Mouse (Mus musculus) midbrain, postnatal 0 days (tissue): ENCODE measurements around the gene Ddit4. TPM values are rescaled to one million over a fixed set of nuclear protein-coding genes. Genes with fewer than 3 reads are reported as not detected.
A peak's percentile ranks its signal among the peaks of the same experiment; 100 is the strongest.

Source experiments
- ATAC-seq: fragments of 200-750 bp; cut with Nextera tagmentation; 2 replicates; pipeline ENCODE4 v1.8.0; 2017; ENCODE audit warnings: moderate number of reproducible peaks, mild to moderate bottlenecking, moderate TSS enrichment, moderate library complexity; ENCODE audit not compliant: low FRiP score
- DNase-seq: peaks from one replicate; pipeline ENCODE4 v3.0.0-alpha.2; 2015; ENCODE audit warnings: low spot score
- H3K27ac ChIP-seq: fragments of 300-500 bp; sonication (generic); 2 replicates; pipeline ENCODE4 v1.5.1; 2014; ENCODE audit warnings: low read depth, mild to moderate bottlenecking, low read length, mixed read lengths
- H3K27me3 ChIP-seq: fragments of 300-500 bp; sonication (generic); 2 replicates; pipeline ENCODE4 v1.6.1; 2014; ENCODE audit warnings: low read length, control low read depth, mixed read lengths; ENCODE audit not compliant: insufficient read depth
- H3K36me3 ChIP-seq: fragments of 300-500 bp; sonication (generic); 2 replicates; pipeline ENCODE4 v1.6.1; 2014; ENCODE audit warnings: low read length, control low read depth, mixed read lengths; ENCODE audit not compliant: insufficient read depth
- H3K4me1 ChIP-seq: fragments of 300-500 bp; sonication (generic); 2 replicates; pipeline ENCODE4 v1.6.1; 2014; ENCODE audit warnings: mild to moderate bottlenecking, control low read depth, antibody characterized with exemption, low read length, mixed read lengths; ENCODE audit not compliant: insufficient read depth
- H3K4me2 ChIP-seq: fragments of 300-500 bp; sonication (generic); 2 replicates; pipeline ENCODE4 v1.6.1; 2014; ENCODE audit warnings: low read depth, mild to moderate bottlenecking, low read length, mixed read lengths; ENCODE audit not compliant: poor library complexity, severe bottlenecking
- H3K4me3 ChIP-seq: fragments of 300-500 bp; sonication (generic); 2 replicates; pipeline ENCODE4 v1.5.1; 2014; ENCODE audit warnings: low read depth, mild to moderate bottlenecking, low read length, moderate library complexity
- H3K9ac ChIP-seq: fragments of 300-500 bp; sonication (generic); replicated peaks from 2 replicates; pipeline ENCODE4 v1.6.1; 2014; ENCODE audit warnings: mild to moderate bottlenecking, low read length, moderate library complexity, mixed read lengths; ENCODE audit not compliant: poor library complexity, severe bottlenecking
- H3K9me3 ChIP-seq: fragments of 300-500 bp; sonication (generic); 2 replicates; pipeline ENCODE4 v1.6.1; 2016; ENCODE audit warnings: low read length, control low read depth
- CTCF ChIP-seq: IDR thresholded peaks from 2 replicates; pipeline ENCODE4 v1.5.1; 2016; ENCODE audit warnings: antibody characterized with exemption, mild to moderate bottlenecking
- WGBS: fragments of 180-500 bp; shearing (Covaris S2); extraction: QIAGEN DNeasy Blood & Tissue Kit; methylation state at CpG from one replicate; pipeline ENCODE4 v1.1.7; 2014; 5-methylcytosine and 5-hydroxymethylcytosine counted together
- polyA plus RNA-seq: library from polyadenylated mRNA; unstranded; fragments of >200 nt; fragmentation: Nextera tagmentation; extraction: Ambion mirVana; gene quantifications from 2 replicates; pipeline ENCODE4 v1.2.1, GENCODE M21; 2015
- total RNA-seq: library from RNA; depleted of rRNA; stranded (reverse); fragments of >200 nt; gene quantifications from 2 replicates; pipeline ENCODE4 v1.2.3, GENCODE M21; 2014

Ddit4 gene
- total and polyA plus RNA-seq, 2 experiments from 2014 or later = 43.4 to 57.5 TPM

- WGBS = 29% methylated on average over 6 of the region's 6 CpGs
- ATAC-seq = no peak
- no peak for DNase-seq
Measured at GRCm38 (mm10) chr10:59970450-59971062, 18.9 kb upstream of the Ddit4 start.

GRCm38 (mm10) chr10:59969821-59970449 lies 18.3 kb upstream of the Ddit4 start:
- ATAC-seq (peak; percentile 74), DNase-seq (peak; percentile 88)
- peak overlapping the region; percentile 92 for H3K9ac ChIP-seq
- peak overlapping the region; percentile 97 for H3K27ac ChIP-seq
- H3K9me3 ChIP-seq = no peaks in the 10 kb centered on the region
- no peak for TF ChIP-seq CTCF
- peak overlapping the region; percentile 57 for H3K4me3 ChIP-seq
- H3K4me2 ChIP-seq = peak overlapping the region; percentile 77
- no peaks in the 10 kb centered on the region for H3K27me3 ChIP-seq
- 1% methylated on average over 25 of the region's 25 CpGs for WGBS
- H3K36me3 ChIP-seq = no peaks in the 10 kb centered on the region
- peaks cover 8% of the 10 kb centered on the region; the same call in 1 of the 2 replicates for H3K4me1 ChIP-seq

More at GRCm38 (mm10) chr10:59970450-59971062, 18.9 kb upstream of the Ddit4 start:
- H3K9ac ChIP-seq = peak overlapping the region; percentile 92
- TF ChIP-seq CTCF = no peak
- no peaks in the 10 kb centered on the region for H3K27me3 ChIP-seq
- H3K36me3 ChIP-seq = no peaks in the 10 kb centered on the region
- H3K4me2 ChIP-seq = peak overlapping the region; percentile 77
- H3K4me3 ChIP-seq = peak overlapping the region; percentile 57; the same call in 1 of the 2 replicates
- H3K9me3 ChIP-seq = no peaks in the 10 kb centered on the region
- peak overlapping the region; percentile 97 for H3K27ac ChIP-seq
- 0 out of 2 replicates have a peak, but pooled peaks cover 6% of the 10 kb centered on the region for H3K4me1 ChIP-seq

- H3K4me2 ChIP-seq = no peak overlapping the region
- TF ChIP-seq CTCF = no peak
- H3K9ac ChIP-seq = no peak overlapping the region
- H3K27ac ChIP-seq = 0 out of 2 replicates have a peak overlapping the region, but pooled peaks have one; percentile 7
- ATAC-seq (no peak), DNase-seq (no peak)
- WGBS = 82% methylated on average over 6 of the region's 6 CpGs
- H3K9me3 ChIP-seq = no peaks in the 10 kb centered on the region
- H3K27me3 ChIP-seq = no peaks in the 10 kb centered on the region
- no peak overlapping the region for H3K4me3 ChIP-seq
- H3K4me1 ChIP-seq = peaks cover 7% of the 10 kb centered on the region; the same call in 1 of the 2 replicates
- H3K36me3 ChIP-seq = no peaks in the 10 kb centered on the region
Measured at GRCm38 (mm10) chr10:59967309-59967942, 15.8 kb upstream of the Ddit4 start.

- H3K4me3 ChIP-seq = no peak overlapping the region
- H3K27me3 ChIP-seq = no peaks in the 10 kb centered on the region
- 93% methylated on average over 6 of the region's 6 CpGs for WGBS
- H3K4me2 ChIP-seq = no peak overlapping the region
- no peaks in the 10 kb centered on the region for H3K36me3 ChIP-seq
- no peaks in the 10 kb centered on the region for H3K9me3 ChIP-seq
- H3K27ac ChIP-seq = no peak overlapping the region
- peaks cover 7% of the 10 kb centered on the region; the same call in 1 of the 2 replicates for H3K4me1 ChIP-seq
- DNase-seq = no peak
- H3K9ac ChIP-seq = no peak overlapping the region
- peak; percentile 36 for TF ChIP-seq CTCF
- ATAC-seq = no peak
Measured at GRCm38 (mm10) chr10:59966743-59967142, 15.1 kb upstream of the Ddit4 start.

- ATAC-seq (no peak), DNase-seq (no peak)
- H3K27me3 ChIP-seq = no peaks in the 10 kb centered on the region
- H3K27ac ChIP-seq = peak overlapping the region; percentile 12; the same call in 1 of the 2 replicates
- no peak for TF ChIP-seq CTCF
- peaks cover 7% of the 10 kb centered on the region; the same call in 1 of the 2 replicates for H3K4me1 ChIP-seq
- no peaks in the 10 kb centered on the region for H3K9me3 ChIP-seq
- no peaks in the 10 kb centered on the region for H3K36me3 ChIP-seq
- H3K9ac ChIP-seq = no peak overlapping the region
- no peak overlapping the region for H3K4me3 ChIP-seq
- WGBS = 80% methylated on average over 8 of the region's 8 CpGs
- H3K4me2 ChIP-seq = no peak overlapping the region
Measured at GRCm38 (mm10) chr10:59965788-59966187, 14.2 kb upstream of the Ddit4 start.

- DNase-seq = no peak
- H3K36me3 ChIP-seq = no peaks in the 10 kb centered on the region
- TF ChIP-seq CTCF = no peak
- no peak overlapping the region for H3K9ac ChIP-seq
- no peak overlapping the region for H3K4me2 ChIP-seq
- H3K9me3 ChIP-seq = no peaks in the 10 kb centered on the region
- H3K4me3 ChIP-seq = no peak overlapping the region
- H3K27ac ChIP-seq = peak overlapping the region; percentile 12; the same call in 1 of the 2 replicates
- H3K4me1 ChIP-seq = peaks cover 5% of the 10 kb centered on the region; the same call in 1 of the 2 replicates
- no peaks in the 10 kb centered on the region for H3K27me3 ChIP-seq
- no peak for ATAC-seq
- WGBS = 34% methylated on average over 9 of the region's 9 CpGs
Measured at GRCm38 (mm10) chr10:59965362-59965695, 13.7 kb upstream of the Ddit4 start.
